Mouse (Mus musculus) left cerebral cortex, postnatal 10 days (tissue): ENCODE results near the gene Spns1. TPM values are rescaled to one million over a fixed set of nuclear protein-coding genes. Genes with fewer than 3 reads are reported as not detected.
"Not testable (repeated sequence)": the region's sequence is repeated elsewhere in the genome, so short reads cannot be mapped to it uniquely, and the experiment has no call there.

ENCODE experiments used
- DNase-seq, 2 experiments: peaks; one replicate each; pipeline ENCODE4 v3.0.0; 2021 to 2022; ENCODE audit warnings: low spot score in 2 of 2, mixed read lengths in 1 of 2; ENCODE audit errors: extremely low spot score in 1 of 2
- intact Hi-C: fragments of 180-260 bp; cut with DNase I; formaldehyde crosslinking; loops from one replicate; pipeline ENCODE4 v1.15.1; 2025
- total RNA-seq, 2 experiments: library from RNA; stranded (reverse); gene quantifications; 2 replicates each; pipeline ENCODE4 v1.2.3; 2021

The Spns1 gene
- total RNA-seq, result 10 to 100 TPM; 85.2 to 89.0 TPM

GRCm38 (mm10) chr7:126377278-126378158 lies at the start of gene Spns1:
Spns1 (minus strand) TSS chr7:126377450.
- intact Hi-C loops, result loop anchor here (1.0 to 5.0 kb wide), 2 partner anchors 54 to 115 kb away; no protein-coding TSS in a partner anchor

GRCm38 (mm10) chr7:126424161-126424560 lies 46.9 kb upstream of the Spns1 start:
- DNase-seq, result no peak
- intact Hi-C loops, result no loop called here

More at GRCm38 (mm10) chr7:126377278-126378158, at the start of gene Spns1:
- DNase-seq, result peak; percentile 97 to 98

GRCm38 (mm10) chr7:126421756-126422155 lies 44.5 kb upstream of the Spns1 start:
- intact Hi-C loops, result no loop called here
- no peak for DNase-seq

GRCm38 (mm10) chr7:126418496-126418895 lies 41.2 kb upstream of the Spns1 start:
- DNase-seq, result no peak
- intact Hi-C loops, result no loop called here

- no peak for DNase-seq
- intact Hi-C loops, result no loop called here
Measured at GRCm38 (mm10) chr7:126417606-126418005, 40.4 kb upstream of the Spns1 start.

- intact Hi-C loops, result no loop called here
- no peak for DNase-seq
Measured at GRCm38 (mm10) chr7:126417045-126417444, 39.8 kb upstream of the Spns1 start.

- intact Hi-C loops, result no loop called here
- DNase-seq, result no peak
Measured at GRCm38 (mm10) chr7:126416615-126417014, 39.4 kb upstream of the Spns1 start.

- intact Hi-C loops, result no loop called here
- no peak for DNase-seq
Measured at GRCm38 (mm10) chr7:126414725-126415124, 37.5 kb upstream of the Spns1 start, which contains the start of gene Cd19. Cd19 (minus strand) TSS chr7:126414889.

- intact Hi-C loops, result no loop called here
- DNase-seq, result no peak
Measured at GRCm38 (mm10) chr7:126411061-126411460, 33.8 kb upstream of the Spns1 start.

- DNase-seq, result no peak
- intact Hi-C loops, result no loop called here
Measured at GRCm38 (mm10) chr7:126408686-126409085, 31.4 kb upstream of the Spns1 start.

GRCm38 (mm10) chr7:126402518-126402917 lies 25.3 kb upstream of the Spns1 start:
- intact Hi-C loops, result loop anchor here (5.0 kb wide), 1 partner anchor 115 kb away; no protein-coding TSS in a partner anchor
- not testable (repeated sequence) for DNase-seq

- intact Hi-C loops, result no loop called here
- DNase-seq, result peak; percentile 51 to 85
Measured at GRCm38 (mm10) chr7:126399548-126399947, 22.3 kb upstream of the Spns1 start.

- no peak for DNase-seq
- intact Hi-C loops, result loop anchor here (2.0 kb wide), 1 partner anchor 131 kb away; no protein-coding TSS in a partner anchor
Measured at GRCm38 (mm10) chr7:126397822-126398221, 20.6 kb upstream of the Spns1 start.

GRCm38 (mm10) chr7:126397221-126397620 lies 20.0 kb upstream of the Spns1 start:
- DNase-seq, result no peak
- intact Hi-C loops, result loop anchor here (2.0 kb wide), 1 partner anchor 132 kb away; no protein-coding TSS in a partner anchor

GRCm38 (mm10) chr7:126396298-126397119 lies 19.3 kb upstream of the Spns1 start, which contains the start of gene Nfatc2ip:
Nfatc2ip (minus strand) TSS chr7:126396737.
- intact Hi-C loops, result loop anchor here (2.0 kb wide), 1 partner anchor 132 kb away; no protein-coding TSS in a partner anchor

GRCm38 (mm10) chr7:126392086-126392884 lies 15.0 kb upstream of the Spns1 start:
- intact Hi-C loops, DNase-seq: not testable (repeated sequence)

More at GRCm38 (mm10) chr7:126396298-126397119, 19.3 kb upstream of the Spns1 start, which contains the start of gene Nfatc2ip:
- DNase-seq, result peak; percentile 92 to 99

- intact Hi-C loops, result no loop called here
- DNase-seq, result no peak
Measured at GRCm38 (mm10) chr7:126388185-126388584, 10.9 kb upstream of the Spns1 start.

- intact Hi-C loops, result no loop called here
- DNase-seq, result no peak
Measured at GRCm38 (mm10) chr7:126383565-126383964, 6.3 kb upstream of the Spns1 start.
